ENCODE assay signal across 11 mouse cellular contexts in genomic region chr7:34985646-34986045, GRCm38 (mm10).
A peak's percentile ranks its signal among the peaks of the same experiment; 100 is the strongest.
DNase-seq lines count a peak whose midpoint lies in the region; ATAC-seq lines count a peak whose summit lies in the region.
"Had no signal": no experiment of that assay in that cellular context is flagged by ENCODE, and none has a peak within 500 bp of the region (broad histone marks: within the 10 kb centered on the region; RNA-seq: fewer than 3 reads in every experiment).

No protein-coding gene starts in this region.

- H3K27me3 ChIP-seq in heart, embryonic 12.5 days (replicated peaks) = no peaks in the 10 kb centered on the region
- H3K27me3 ChIP-seq in intestine, embryonic 15.5 days (replicated peaks) = no peaks in the 10 kb centered on the region

- ATAC-seq in heart, embryonic 12.5 days (ENCODE audit: insufficient number of reproducible peaks, low FRiP score) = peak; percentile 93
- peak; percentile 53 for ATAC-seq in activated CD4-positive, CD25-positive, alpha-beta regulatory T cell, adult 4 months
- peak; percentile 88 for ATAC-seq in intestine, embryonic 15.5 days
- peak; percentile 67 for ATAC-seq in monocyte, adult 5-6 weeks (replicated peaks; ENCODE audit: insufficient number of reproducible peaks, low FRiP score, low TSS enrichment, poor library complexity, severe bottlenecking)

- H3K36me3 ChIP-seq in heart, embryonic 12.5 days = 0 out of 2 replicates have a peak, but pooled peaks cover 4% of the 10 kb centered on the region
- no peaks in the 10 kb centered on the region for H3K36me3 ChIP-seq in intestine, embryonic 15.5 days

- H3K4me2 ChIP-seq in heart, embryonic 12.5 days = no peak overlapping the region
- no peak overlapping the region for H3K4me2 ChIP-seq in intestine, embryonic 15.5 days (replicated peaks)

- H3K4me1 ChIP-seq in heart, embryonic 12.5 days (replicated peaks) = peaks cover 37% of the 10 kb centered on the region
- 0 out of 2 replicates have a peak, but pooled peaks cover 5% of the 10 kb centered on the region for H3K4me1 ChIP-seq in intestine, embryonic 15.5 days (replicated peaks)

- no peak overlapping the region for H3K4me3 ChIP-seq in heart, embryonic 12.5 days
- no peak overlapping the region for H3K4me3 ChIP-seq in intestine, embryonic 15.5 days (replicated peaks)

- no peak for DNase-seq in heart, postnatal 10 days
- no peak for DNase-seq in layer of hippocampus, adult 8-10 months (ENCODE audit: low spot score in 2 of 2)
- DNase-seq in cerebellum, postnatal 10 days = no peak
- DNase-seq in gastrocnemius, postnatal 4 days (ENCODE audit: low spot score in 2 of 2) = no peak
- DNase-seq: cerebellum, adult 11-12 months; gastrocnemius, postnatal 36 days; kidney, adult 2 months had no signal

- H3K9ac ChIP-seq in heart, embryonic 12.5 days = no peak overlapping the region
- no peak overlapping the region for H3K9ac ChIP-seq in intestine, embryonic 15.5 days

- intact Hi-C loops in heart, postnatal 10 days (cut with DNase I) = no loop called here

- peak overlapping the region; percentile 41 for H3K27ac ChIP-seq in heart, embryonic 12.5 days (ENCODE audit: poor library complexity, severe bottlenecking)
- no peak overlapping the region for H3K27ac ChIP-seq in intestine, embryonic 15.5 days

- no peaks in the 10 kb centered on the region for H3K9me3 ChIP-seq in heart, embryonic 12.5 days (replicated peaks)
- H3K9me3 ChIP-seq in intestine, embryonic 15.5 days = no peaks in the 10 kb centered on the region
